Mouse (Mus musculus): ENCODE measurements around the gene Kif13a.

DNA sequence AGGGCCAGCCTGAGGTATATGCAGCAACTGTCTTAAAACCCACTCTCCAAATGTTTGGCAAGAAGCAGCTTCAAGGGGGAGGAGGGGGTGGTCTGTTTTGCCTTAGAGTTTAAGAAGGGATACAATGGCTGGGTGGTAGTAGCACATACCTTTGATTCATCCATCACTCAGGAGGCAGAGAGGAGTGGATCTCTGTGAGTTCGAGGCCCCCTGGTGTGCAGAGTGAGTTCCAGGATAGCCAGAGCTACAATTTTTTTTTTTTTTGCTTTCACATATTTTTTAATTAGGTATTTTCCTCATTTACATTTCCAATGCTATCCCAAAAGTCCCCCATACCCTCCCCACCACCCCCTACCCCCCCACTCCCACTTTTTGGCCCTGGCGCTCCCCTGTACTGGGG is 39.0 kb upstream of the Kif13a start:
- TF ChIP-seq CTCF (conservative IDR thresholded peaks at IDR 0.05; ENCODE audit: insufficient read depth, insufficient read length, low read depth, low read length) = peak; percentile 25; the same call in 1 of the 2 replicates
- no peak for TF ChIP-seq POLR2A (IDR thresholded peaks at IDR 0.05; ENCODE audit: low read depth, low read length)
